Mouse (Mus musculus): ENCODE measurements around the gene Slc22a6. TPM values are rescaled to one million over a fixed set of nuclear protein-coding genes. Genes with fewer than 3 reads are reported as not detected.

The Slc22a6 gene
- 2.3 TPM for polyA plus RNA-seq (2015; fragmentation: Illumina TruSeq; extraction: RNeasy Lipid Tissue Mini Kit (QIAGEN cat#74804); ENCODE audit: low read depth, low replicate concordance)

GRCm38 (mm10) chr19:8617904-8618303, at the start of gene Slc22a6:
Slc22a6 (plus strand) TSS chr19:8618039.

GRCm38 (mm10) chr19:8590954-8591353, 26.9 kb upstream of the Slc22a6 start, which contains the start of gene Slc22a8:
Slc22a8 (plus strand) TSS chr19:8591254.

GRCm38 (mm10) chr19:8663360-8663839, 45.6 kb downstream of the Slc22a6 start, which contains the start of gene Chrm1:
Chrm1 (plus strand) TSS chr19:8663789.

Other genes starting within 250 kb of the Slc22a6 start
- not detected for gene Slc22a30, start 212.9 kb upstream of the Slc22a6 start, polyA plus RNA-seq (2015; fragmentation: Illumina TruSeq; extraction: RNeasy Lipid Tissue Mini Kit (QIAGEN cat#74804); ENCODE audit: low read depth, low replicate concordance)
- gene Slc22a8, start 26.8 kb upstream of the Slc22a6 start, polyA plus RNA-seq (2015; fragmentation: Illumina TruSeq; extraction: RNeasy Lipid Tissue Mini Kit (QIAGEN cat#74804); ENCODE audit: low read depth, low replicate concordance) = 13.3 TPM
- 78.9 TPM for gene Chrm1, start 45.8 kb downstream of the Slc22a6 start, polyA plus RNA-seq (2015; fragmentation: Illumina TruSeq; extraction: RNeasy Lipid Tissue Mini Kit (QIAGEN cat#74804); ENCODE audit: low read depth, low replicate concordance)
- 155 TPM for gene Slc3a2, start 105.3 kb downstream of the Slc22a6 start, polyA plus RNA-seq (2015; fragmentation: Illumina TruSeq; extraction: RNeasy Lipid Tissue Mini Kit (QIAGEN cat#74804); ENCODE audit: low read depth, low replicate concordance)
- 52.0 TPM for gene Wdr74, start 117.8 kb downstream of the Slc22a6 start, polyA plus RNA-seq (2015; fragmentation: Illumina TruSeq; extraction: RNeasy Lipid Tissue Mini Kit (QIAGEN cat#74804); ENCODE audit: low read depth, low replicate concordance)
- gene 1700092M07Rik, start 122.7 kb downstream of the Slc22a6 start, polyA plus RNA-seq (2015; fragmentation: Illumina TruSeq; extraction: RNeasy Lipid Tissue Mini Kit (QIAGEN cat#74804); ENCODE audit: low read depth, low replicate concordance) = not detected
- 93.3 TPM for gene Stx5a, start 123.4 kb downstream of the Slc22a6 start, polyA plus RNA-seq (2015; fragmentation: Illumina TruSeq; extraction: RNeasy Lipid Tissue Mini Kit (QIAGEN cat#74804); ENCODE audit: low read depth, low replicate concordance)
- gene Nxf1, start 139.0 kb downstream of the Slc22a6 start, polyA plus RNA-seq (2015; fragmentation: Illumina TruSeq; extraction: RNeasy Lipid Tissue Mini Kit (QIAGEN cat#74804); ENCODE audit: low read depth, low replicate concordance) = 89.5 TPM
- 109 TPM for gene Tmem223, start 153.0 kb downstream of the Slc22a6 start, polyA plus RNA-seq (2015; fragmentation: Illumina TruSeq; extraction: RNeasy Lipid Tissue Mini Kit (QIAGEN cat#74804); ENCODE audit: low read depth, low replicate concordance)
- gene Tmem179b, start 156.4 kb downstream of the Slc22a6 start, polyA plus RNA-seq (2015; fragmentation: Illumina TruSeq; extraction: RNeasy Lipid Tissue Mini Kit (QIAGEN cat#74804); ENCODE audit: low read depth, low replicate concordance) = 11.0 TPM
- gene Taf6l, start 168.4 kb downstream of the Slc22a6 start, polyA plus RNA-seq (2015; fragmentation: Illumina TruSeq; extraction: RNeasy Lipid Tissue Mini Kit (QIAGEN cat#74804); ENCODE audit: low read depth, low replicate concordance) = 12.2 TPM
- gene Polr2g, start 180.5 kb downstream of the Slc22a6 start, polyA plus RNA-seq (2015; fragmentation: Illumina TruSeq; extraction: RNeasy Lipid Tissue Mini Kit (QIAGEN cat#74804); ENCODE audit: low read depth, low replicate concordance) = 206 TPM
- gene Zbtb3, start 184.5 kb downstream of the Slc22a6 start, polyA plus RNA-seq (2015; fragmentation: Illumina TruSeq; extraction: RNeasy Lipid Tissue Mini Kit (QIAGEN cat#74804); ENCODE audit: low read depth, low replicate concordance) = 4.3 TPM
- 38.9 TPM for gene Ttc9c, start 201.3 kb downstream of the Slc22a6 start, polyA plus RNA-seq (2015; fragmentation: Illumina TruSeq; extraction: RNeasy Lipid Tissue Mini Kit (QIAGEN cat#74804); ENCODE audit: low read depth, low replicate concordance)
- 102 TPM for gene Hnrnpul2, start 202.0 kb downstream of the Slc22a6 start, polyA plus RNA-seq (2015; fragmentation: Illumina TruSeq; extraction: RNeasy Lipid Tissue Mini Kit (QIAGEN cat#74804); ENCODE audit: low read depth, low replicate concordance)
- gene AC129217.1, start 211.7 kb downstream of the Slc22a6 start, polyA plus RNA-seq (2015; fragmentation: Illumina TruSeq; extraction: RNeasy Lipid Tissue Mini Kit (QIAGEN cat#74804); ENCODE audit: low read depth, low replicate concordance) = not detected
- gene Bscl2, start 219.4 kb downstream of the Slc22a6 start, polyA plus RNA-seq (2015; fragmentation: Illumina TruSeq; extraction: RNeasy Lipid Tissue Mini Kit (QIAGEN cat#74804); ENCODE audit: low read depth, low replicate concordance) = 92.5 TPM
- gene Gng3, start 221.2 kb downstream of the Slc22a6 start, polyA plus RNA-seq (2015; fragmentation: Illumina TruSeq; extraction: RNeasy Lipid Tissue Mini Kit (QIAGEN cat#74804); ENCODE audit: low read depth, low replicate concordance) = 191 TPM
- 0.82 TPM for gene Lrrn4cl, start 232.7 kb downstream of the Slc22a6 start, polyA plus RNA-seq (2015; fragmentation: Illumina TruSeq; extraction: RNeasy Lipid Tissue Mini Kit (QIAGEN cat#74804); ENCODE audit: low read depth, low replicate concordance)

Data from brain, adult 10 weeks (tissue).